Mouse (Mus musculus) myocyte (in vitro differentiated cells): ENCODE results near the gene Hist1h2ao.

ENCODE experiments used
- CEBPB ChIP-seq: IDR thresholded peaks from 2 replicates; pipeline ENCODE4 v1.6.1; 2011; ENCODE audit warnings: mild to moderate bottlenecking, moderate library complexity; ENCODE audit not compliant: poor library complexity, insufficient read depth, severe bottlenecking
- E2F4 ChIP-seq: IDR thresholded peaks from one replicate; pipeline ENCODE4 v1.6.1; 2011; ENCODE audit warnings: mild to moderate bottlenecking, control low read depth, moderate library complexity; ENCODE audit not compliant: insufficient read depth
- MAX ChIP-seq: IDR thresholded peaks from one replicate; pipeline ENCODE4 v1.6.1; 2011; ENCODE audit warnings: low read depth, mild to moderate bottlenecking, control low read depth
- MYOD1 ChIP-seq, 3 experiments: IDR thresholded peaks; one replicate each; pipeline ENCODE4 v1.6.1; 2011; ENCODE audit warnings: control low read depth in 2 of 3, low read depth in 2 of 3, mild to moderate bottlenecking in 2 of 3, moderate library complexity in 1 of 3; ENCODE audit not compliant: insufficient read length in 2 of 3, control insufficient read depth in 1 of 3
- MYOG ChIP-seq, 3 experiments: IDR thresholded peaks; one replicate each; pipeline ENCODE4 v1.6.1; 2011; ENCODE audit warnings: control low read depth in 2 of 3, low read depth in 2 of 3, mild to moderate bottlenecking in 2 of 3; ENCODE audit not compliant: insufficient read length in 2 of 3, control insufficient read depth in 1 of 3, insufficient read depth in 1 of 3
- POLR2A ChIP-seq: IDR thresholded peaks from one replicate; pipeline ENCODE4 v1.6.1; 2011; ENCODE audit warnings: low read depth, mild to moderate bottlenecking, control low read depth, moderate library complexity; ENCODE audit not compliant: insufficient read length
- POLR2AphosphoS2 ChIP-seq: IDR thresholded peaks from one replicate; pipeline ENCODE4 v1.6.1; 2011; ENCODE audit warnings: low read depth, control low read depth; ENCODE audit not compliant: insufficient read length
- REST ChIP-seq: IDR thresholded peaks from one replicate; pipeline ENCODE4 v1.6.1; 2011; ENCODE audit warnings: mild to moderate bottlenecking, control low read depth, moderate library complexity; ENCODE audit not compliant: insufficient read depth, insufficient read length
- SRF ChIP-seq: IDR thresholded peaks from one replicate; pipeline ENCODE4 v1.6.1; 2011; ENCODE audit warnings: low read depth; ENCODE audit not compliant: control insufficient read depth, insufficient read length
- TCF12 ChIP-seq: IDR thresholded peaks from one replicate; pipeline ENCODE4 v1.6.1; 2011; ENCODE audit warnings: mild to moderate bottlenecking, control low read depth; ENCODE audit not compliant: poor library complexity, insufficient read depth, severe bottlenecking
- USF1 ChIP-seq: IDR thresholded peaks from one replicate; pipeline ENCODE4 v1.6.1; 2011; ENCODE audit warnings: low read depth, mild to moderate bottlenecking, control low read depth, moderate library complexity

GRCm38 (mm10) chr13:21779767-21780731, 30.2 kb upstream of the Hist1h2ao start, which contains the start of gene Hist1h1b:
- TF ChIP-seq POLR2A (peak; percentile 99), POLR2AphosphoS2 (peak; percentile 99), MYOG (IDR thresholded peaks at IDR 0.05; ENCODE audit: control insufficient read depth in 1 of 3, insufficient read depth in 1 of 3, insufficient read length in 2 of 3, low read depth in 2 of 3) (no peak), TCF12 (no peak), CEBPB (no peak), REST (no peak), USF1 (no peak), MYOD1 (IDR thresholded peaks at IDR 0.05; ENCODE audit: control insufficient read depth in 1 of 3, insufficient read length in 2 of 3, low read depth in 2 of 3) (no peak), MAX (no peak), SRF (no peak), E2F4 (no peak)
